14 mouse cellular contexts compared by ENCODE assay signal in genomic region chr17:44601317-44602021, GRCm38 (mm10).
DNase-seq lines count a peak whose midpoint lies in the region; ATAC-seq and TF ChIP-seq lines count a peak whose summit lies in the region.
"Had no signal": no experiment of that assay in that cellular context is flagged by ENCODE, and none has a peak within 500 bp of the region (broad histone marks: within the 10 kb centered on the region; RNA-seq: fewer than 3 reads in every experiment).

No protein-coding gene starts in this region.

- no peak overlapping the region for H3K9ac ChIP-seq in liver, adult 2 months (ENCODE audit: low read depth, low read length)
- no peak overlapping the region for H3K9ac ChIP-seq in embryonic facial prominence, embryonic 14.5 days (ENCODE audit: low read depth, low read length)
- H3K9ac ChIP-seq in kidney, embryonic 15.5 days = no peak overlapping the region
- no peak overlapping the region for H3K9ac ChIP-seq in stomach, embryonic 14.5 days (replicated peaks; ENCODE audit: low read depth, low read length)
- no peak overlapping the region for H3K9ac ChIP-seq in forebrain, embryonic 15.5 days (replicated peaks)
- H3K9ac ChIP-seq: neural tube, embryonic 12.5 days had no signal

- H3K27me3 ChIP-seq in liver, adult 2 months (ENCODE audit: control insufficient read depth, insufficient read depth, low read length) = no peaks in the 10 kb centered on the region
- no peaks in the 10 kb centered on the region for H3K27me3 ChIP-seq in embryonic facial prominence, embryonic 14.5 days (replicated peaks; ENCODE audit: control insufficient read depth, insufficient read depth, low read length)
- H3K27me3 ChIP-seq in kidney, embryonic 15.5 days = no peaks in the 10 kb centered on the region
- no peaks in the 10 kb centered on the region for H3K27me3 ChIP-seq in stomach, embryonic 14.5 days (ENCODE audit: control insufficient read depth, insufficient read depth, low read length)
- no peaks in the 10 kb centered on the region for H3K27me3 ChIP-seq in forebrain, embryonic 15.5 days
- H3K27me3 ChIP-seq: neural tube, embryonic 12.5 days had no signal

- peak; percentile 8 for DNase-seq in liver, adult 2 months (ENCODE audit: extremely low read depth, low read depth, low spot score)
- DNase-seq in liver = no peak
- peak; percentile 20 for DNase-seq in embryonic facial prominence, embryonic 14.5 days (ENCODE audit: low spot score)
- DNase-seq in spleen, adult 12 weeks (ENCODE audit: low spot score) = no peak
- DNase-seq: cerebellum, postnatal 14 days; heart, postnatal 14 days; lung, postnatal 4 days; right cerebral cortex, adult 18-20 months; thymus, postnatal 14 days had no signal

- H3K36me3 ChIP-seq in liver, adult 2 months (ENCODE audit: control insufficient read depth, insufficient read depth, low read length) = no peaks in the 10 kb centered on the region
- H3K36me3 ChIP-seq in embryonic facial prominence, embryonic 14.5 days (ENCODE audit: control insufficient read depth, insufficient read depth, low read length) = no peaks in the 10 kb centered on the region
- H3K36me3 ChIP-seq in kidney, embryonic 15.5 days = no peaks in the 10 kb centered on the region
- H3K36me3 ChIP-seq in stomach, embryonic 14.5 days (ENCODE audit: control insufficient read depth, insufficient read depth, low read length) = no peaks in the 10 kb centered on the region
- no peaks in the 10 kb centered on the region for H3K36me3 ChIP-seq in forebrain, embryonic 15.5 days
- H3K36me3 ChIP-seq: neural tube, embryonic 12.5 days had no signal

- no peak overlapping the region for H3K4me3 ChIP-seq in liver, adult 2 months (ENCODE audit: insufficient read depth, low read depth, low read length)
- no peak overlapping the region for H3K4me3 ChIP-seq in embryonic facial prominence, embryonic 14.5 days (ENCODE audit: low read depth, low read length)
- no peak overlapping the region for H3K4me3 ChIP-seq in kidney, embryonic 15.5 days (replicated peaks)
- H3K4me3 ChIP-seq in stomach, embryonic 14.5 days (ENCODE audit: low read depth, low read length) = no peak overlapping the region
- no peak overlapping the region for H3K4me3 ChIP-seq in forebrain, embryonic 15.5 days
- H3K4me3 ChIP-seq: neural tube, embryonic 12.5 days had no signal

- TF ChIP-seq POLR2A in liver, adult 2 months (IDR thresholded peaks at IDR 0.05; ENCODE audit: extremely low read depth, insufficient read depth, low read length) = no peak

- H3K9me3 ChIP-seq in embryonic facial prominence, embryonic 14.5 days (ENCODE audit: control insufficient read depth, low read length) = no peaks in the 10 kb centered on the region
- no peaks in the 10 kb centered on the region for H3K9me3 ChIP-seq in kidney, embryonic 15.5 days (replicated peaks)
- H3K9me3 ChIP-seq in stomach, embryonic 14.5 days (ENCODE audit: control insufficient read depth, low read depth, low read length) = no peaks in the 10 kb centered on the region
- H3K9me3 ChIP-seq in forebrain, embryonic 15.5 days = no peaks in the 10 kb centered on the region
- H3K9me3 ChIP-seq: neural tube, embryonic 12.5 days had no signal

- no peak overlapping the region for H3K4me2 ChIP-seq in embryonic facial prominence, embryonic 14.5 days (ENCODE audit: low read depth, low read length)
- no peak overlapping the region for H3K4me2 ChIP-seq in kidney, embryonic 15.5 days
- no peak overlapping the region for H3K4me2 ChIP-seq in stomach, embryonic 14.5 days (replicated peaks; ENCODE audit: low read depth, low read length)
- H3K4me2 ChIP-seq in forebrain, embryonic 15.5 days (replicated peaks) = no peak overlapping the region
- H3K4me2 ChIP-seq: neural tube, embryonic 12.5 days had no signal

- H3K4me1 ChIP-seq in liver, adult 2 months (ENCODE audit: control insufficient read depth, insufficient read depth, low read length) = no peaks in the 10 kb centered on the region
- peaks cover 4% of the 10 kb centered on the region; the same call in 1 of the 2 replicates for H3K4me1 ChIP-seq in embryonic facial prominence, embryonic 14.5 days (ENCODE audit: control insufficient read depth, insufficient read depth, low read length)
- H3K4me1 ChIP-seq in kidney, embryonic 15.5 days = peaks cover 15% of the 10 kb centered on the region
- peaks cover 8% of the 10 kb centered on the region; the same call in 1 of the 2 replicates for H3K4me1 ChIP-seq in stomach, embryonic 14.5 days (ENCODE audit: control insufficient read depth, insufficient read depth, low read length)
- H3K4me1 ChIP-seq in forebrain, embryonic 15.5 days = peaks cover 7% of the 10 kb centered on the region; the same call in 1 of the 2 replicates

- H3K79me2 ChIP-seq in liver, adult 2 months (ENCODE audit: control insufficient read depth, insufficient read depth, low read length) = no peaks in the 10 kb centered on the region

- no peak for ATAC-seq in embryonic facial prominence, embryonic 14.5 days (ENCODE audit: low read depth)
- 0 out of 2 replicates have a peak, but pooled peaks have one; percentile 18 for ATAC-seq in kidney, embryonic 15.5 days (replicated peaks; ENCODE audit: low FRiP score)
- ATAC-seq in stomach, embryonic 14.5 days (ENCODE audit: insufficient number of reproducible peaks, insufficient read depth, low FRiP score, low read depth) = 0 out of 2 replicates have a peak, but pooled peaks have one; percentile 14
- ATAC-seq in forebrain, embryonic 15.5 days (replicated peaks) = no peak
- ATAC-seq: midbrain, embryonic 16.5 days had no signal

- TF ChIP-seq CTCF in liver, adult 2 months (IDR thresholded peaks at IDR 0.05; ENCODE audit: low read depth, low read length) = no peak

- whole genome bisulfite sequencing in liver, adult 2 months = 51% methylated on average over 11 of the region's 11 CpGs
- WGBS in embryonic facial prominence, embryonic 14.5 days = 57% methylated on average over 11 of the region's 11 CpGs
- 58% methylated on average over 11 of the region's 11 CpGs for WGBS in kidney, embryonic 15.5 days
- WGBS in stomach, embryonic 14.5 days = 53% methylated on average over 11 of the region's 11 CpGs
- 89% methylated on average over 11 of the region's 11 CpGs for WGBS in forebrain, embryonic 15.5 days

- H3K27ac ChIP-seq in liver, adult 2 months (replicated peaks; ENCODE audit: insufficient read depth, low read depth, low read length) = no peak overlapping the region
- no peak overlapping the region for H3K27ac ChIP-seq in embryonic facial prominence, embryonic 14.5 days (replicated peaks; ENCODE audit: low read depth, low read length)
- peak overlapping the region; percentile 62; the same call in 1 of the 2 replicates for H3K27ac ChIP-seq in kidney, embryonic 15.5 days
- H3K27ac ChIP-seq in stomach, embryonic 14.5 days (ENCODE audit: low read length) = no peak overlapping the region
- no peak overlapping the region for H3K27ac ChIP-seq in forebrain, embryonic 15.5 days (replicated peaks)
- H3K27ac ChIP-seq: neural tube, embryonic 12.5 days had no signal

Comparison
In these comparisons a context has a peak if more than half of its experiments do, and no peak if none do; other contexts are left out.
1. DNase-seq: peak in liver, adult 2 months (single experiment) and embryonic facial prominence, embryonic 14.5 days (single experiment); none in liver (single experiment) and spleen, adult 12 weeks (single experiment).
2. ATAC-seq: peak in kidney, embryonic 15.5 days (single experiment) and stomach, embryonic 14.5 days (single experiment); none in embryonic facial prominence, embryonic 14.5 days (single experiment) and forebrain, embryonic 15.5 days (single experiment).